Mouse (Mus musculus) urinary bladder, postnatal 14 days (tissue): Measurements from ENCODE around the gene Ntan1.
"Not testable (repeated sequence)": the region's sequence is repeated elsewhere in the genome, so short reads cannot be mapped to it uniquely, and the experiment has no call there.

Experiments used
- DNase-seq: peaks from one replicate; pipeline ENCODE4 v3.0.0; 2021; ENCODE audit warnings: low spot score

Ntan1 gene

DNA sequence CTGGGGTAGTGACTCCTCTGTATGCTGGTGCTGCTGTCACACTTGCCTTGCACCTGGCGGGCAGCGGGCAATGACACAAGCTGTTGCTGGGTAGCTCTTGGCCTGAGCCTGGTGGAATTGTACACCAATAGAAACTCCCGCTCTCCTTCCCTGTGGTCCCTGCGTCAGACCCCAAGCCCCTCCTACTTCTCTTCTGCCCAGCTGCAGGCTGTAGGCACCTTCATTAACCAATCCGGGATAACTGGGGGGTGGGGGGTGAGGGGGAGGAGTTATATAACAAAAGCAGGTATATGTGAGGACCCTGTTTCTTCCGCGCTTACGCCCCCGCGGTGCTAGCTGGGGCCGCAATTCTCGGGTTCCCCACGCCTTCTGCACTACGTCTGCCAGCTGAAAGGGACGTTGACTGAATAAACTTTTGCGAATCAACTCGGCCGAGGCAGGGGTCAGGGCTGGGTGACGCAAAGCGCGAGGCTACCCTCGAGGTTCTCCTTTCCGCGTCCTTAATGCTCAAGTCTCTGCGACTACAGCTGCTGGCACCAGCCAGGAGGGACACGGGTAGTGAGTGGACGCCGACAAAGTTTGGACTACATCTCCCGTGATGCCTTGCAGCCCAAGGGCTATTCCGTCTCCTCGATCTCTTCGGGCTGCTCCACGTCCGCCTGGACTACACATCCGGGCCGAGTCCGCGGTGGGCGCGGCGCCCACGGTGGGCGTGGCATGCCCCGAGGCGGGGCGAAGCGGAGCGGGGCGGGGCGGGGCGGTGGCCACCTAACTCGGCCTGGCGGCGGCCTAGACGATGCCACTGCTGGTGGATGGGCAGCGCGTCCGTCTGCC, at the start of gene Ntan1:
Ntan1 (plus strand) TSS at position 286 of the 834 bp plus-strand sequence.
- peak; percentile 96 for DNase-seq

DNA sequence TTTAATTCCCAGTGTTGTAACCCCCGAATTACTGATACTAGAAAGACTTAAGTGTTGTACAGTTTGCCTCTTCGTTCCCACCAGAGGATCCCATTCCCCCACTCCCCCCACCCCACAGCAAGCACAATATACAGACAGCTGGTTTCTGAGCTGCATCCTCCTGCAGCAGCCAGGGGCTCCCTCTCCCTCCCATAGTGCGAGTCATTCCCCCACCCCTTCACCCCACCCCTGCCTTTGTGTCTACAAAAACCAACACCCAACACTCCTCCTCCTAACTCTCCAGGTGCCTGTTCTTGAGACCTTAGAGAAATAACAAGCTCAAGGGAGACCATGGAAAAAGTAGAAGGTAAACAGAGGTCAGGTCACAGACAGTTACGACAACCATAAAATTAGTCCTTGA, 47.0 kb upstream of the Ntan1 start:
- DNase-seq, result not testable (repeated sequence)

GRCm38 (mm10) chr16:13772051-13772450, 46.6 kb upstream of the Ntan1 start:
- DNase-seq, result not testable (repeated sequence)

DNA sequence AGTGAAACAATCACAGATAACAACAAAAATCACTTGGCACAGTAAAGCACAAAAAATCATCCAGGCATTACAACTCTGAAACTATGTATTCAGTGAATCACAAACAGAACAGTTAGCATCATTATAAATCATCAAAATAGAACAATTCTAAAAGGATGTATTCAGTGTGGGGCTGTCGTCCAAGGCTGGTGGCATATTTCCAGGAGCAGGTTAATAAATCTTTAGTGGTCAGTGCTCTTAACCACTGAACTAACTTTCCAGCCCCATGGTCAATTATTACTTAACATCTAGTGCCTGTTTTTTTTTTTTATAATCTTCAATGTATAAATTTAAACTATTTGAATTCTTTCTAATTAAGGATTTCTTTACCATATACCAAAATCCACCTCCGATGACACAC, 44.6 kb upstream of the Ntan1 start:
- DNase-seq, result not testable (repeated sequence)

DNA sequence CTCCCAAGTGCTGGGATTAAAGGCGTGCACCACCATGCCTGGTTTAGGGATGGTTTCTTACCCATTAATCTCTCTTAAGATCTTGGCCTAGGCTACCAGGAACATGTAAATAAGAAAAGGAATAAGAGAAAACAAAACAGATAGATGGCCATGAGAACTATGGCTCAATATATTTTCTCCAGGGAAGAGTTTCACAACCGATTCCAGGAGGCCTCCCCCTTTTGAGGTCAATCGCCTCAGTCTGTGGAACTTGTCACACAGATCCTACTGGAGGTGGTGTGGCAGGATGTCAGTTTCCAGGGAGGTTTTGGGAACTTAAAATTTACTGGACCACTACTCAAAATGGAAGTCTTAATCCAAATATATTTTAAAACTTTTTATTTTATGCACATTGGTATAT, 44.0 kb upstream of the Ntan1 start:
- not testable (repeated sequence) for DNase-seq

DNA sequence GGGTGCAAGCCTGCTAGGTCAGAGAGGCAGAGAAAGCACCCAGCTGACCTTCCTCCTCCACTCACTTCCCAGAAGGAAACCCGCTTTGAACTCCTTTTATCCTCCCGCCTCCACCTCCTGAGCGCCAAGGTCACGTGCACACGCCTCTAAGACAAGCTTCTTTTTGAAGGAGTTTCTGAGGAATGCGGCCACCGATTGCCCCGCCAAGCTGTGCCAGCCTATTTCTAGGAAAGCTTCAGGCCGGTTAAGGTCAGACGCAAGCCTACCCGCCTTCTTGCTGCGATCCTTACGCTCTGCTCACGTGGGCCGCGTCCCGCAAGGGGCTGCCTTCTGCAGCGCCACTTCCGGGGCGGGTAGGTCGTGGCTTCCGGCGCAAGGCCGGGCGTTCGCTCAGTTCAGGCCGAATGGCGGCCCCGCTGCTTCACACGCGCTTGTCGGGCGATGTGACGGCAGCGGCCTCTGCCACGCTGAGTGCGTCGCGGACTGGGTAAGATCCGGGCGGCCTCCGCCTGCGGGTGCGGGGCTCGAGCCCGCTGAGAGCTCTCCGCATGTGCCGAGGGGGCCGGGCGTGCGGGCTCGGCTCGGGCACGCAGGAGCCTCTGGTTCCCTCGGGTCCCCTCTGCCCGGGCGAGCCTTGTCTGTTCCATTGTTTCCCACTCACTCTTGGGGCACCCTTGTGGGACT, 38.1 kb upstream of the Ntan1 start, which contains the start of gene Rrn3:
Rrn3 (plus strand) TSS at position 356 of the 684 bp plus-strand sequence.
- DNase-seq, result peak; percentile 90

- no peak for DNase-seq
Observed at GRCm38 (mm10) chr16:13781216-13781615, 37.4 kb upstream of the Ntan1 start.

GRCm38 (mm10) chr16:13785932-13786331, 32.7 kb upstream of the Ntan1 start:
- no peak for DNase-seq

- DNase-seq, result not testable (repeated sequence)
Observed at GRCm38 (mm10) chr16:13793441-13793840, 25.2 kb upstream of the Ntan1 start.

GRCm38 (mm10) chr16:13796746-13797175, 21.9 kb upstream of the Ntan1 start:
- DNase-seq, result no peak

DNA sequence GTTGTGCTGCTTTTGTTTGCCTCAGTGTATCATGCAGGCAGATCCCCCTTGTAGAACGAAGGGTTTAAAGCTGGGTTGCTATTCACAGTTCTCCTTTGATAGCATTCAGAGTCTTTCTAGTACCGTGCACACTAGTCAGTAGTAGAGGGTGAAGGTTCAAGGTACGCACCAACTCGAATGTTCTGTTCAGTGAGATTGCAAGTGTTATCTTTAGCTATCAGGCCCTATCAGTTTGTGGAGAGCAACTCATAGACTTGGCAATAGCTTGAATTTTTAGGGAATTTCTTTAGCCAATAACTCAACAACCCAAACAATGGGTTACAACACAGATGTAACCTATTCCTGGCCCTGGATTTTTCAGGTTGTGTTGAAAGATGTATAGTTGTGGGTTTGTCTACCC, 17.4 kb upstream of the Ntan1 start:
- DNase-seq, result no peak

DNA sequence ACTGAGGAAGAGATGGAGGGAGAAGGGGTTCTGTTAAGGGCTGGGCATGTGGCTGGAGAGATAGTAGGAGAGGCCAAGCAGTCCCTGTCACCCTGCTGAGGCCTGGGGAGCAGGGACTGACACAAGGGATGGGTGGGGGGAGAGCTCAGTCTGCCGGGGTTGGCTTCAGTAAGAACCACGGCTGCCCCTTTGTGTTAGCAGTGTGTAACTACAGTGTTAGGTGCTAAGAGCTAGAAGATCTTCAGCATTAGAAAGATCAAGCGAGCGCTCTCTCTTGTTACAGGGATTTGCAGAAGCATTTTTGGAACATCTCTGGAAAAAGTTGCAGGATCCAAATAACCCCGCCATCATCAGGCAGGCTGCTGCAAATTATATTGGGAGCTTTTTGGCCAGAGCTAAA, 14.0 kb upstream of the Ntan1 start:
- no peak for DNase-seq

DNA sequence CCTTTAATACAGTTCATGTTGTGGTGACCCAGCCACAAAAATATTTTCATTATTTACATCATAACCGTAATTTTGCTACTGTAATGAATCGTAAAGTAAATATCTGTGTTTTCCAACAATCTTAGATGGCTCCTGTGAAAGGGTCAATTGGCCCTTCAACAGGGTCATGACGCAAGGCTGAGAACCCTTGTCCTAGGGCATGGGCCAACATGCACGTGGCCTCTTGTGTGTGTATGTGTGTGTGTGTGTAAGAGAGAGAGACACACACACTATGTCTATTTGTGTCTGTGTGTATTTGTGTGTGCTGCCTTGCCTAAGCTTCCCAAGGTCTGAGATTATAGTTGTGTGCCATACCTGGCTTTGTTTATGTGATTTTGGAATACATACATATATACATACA, 11.0 kb upstream of the Ntan1 start:
- no peak for DNase-seq

GRCm38 (mm10) chr16:13808410-13808809, 10.2 kb upstream of the Ntan1 start:
- DNase-seq, result no peak

DNA sequence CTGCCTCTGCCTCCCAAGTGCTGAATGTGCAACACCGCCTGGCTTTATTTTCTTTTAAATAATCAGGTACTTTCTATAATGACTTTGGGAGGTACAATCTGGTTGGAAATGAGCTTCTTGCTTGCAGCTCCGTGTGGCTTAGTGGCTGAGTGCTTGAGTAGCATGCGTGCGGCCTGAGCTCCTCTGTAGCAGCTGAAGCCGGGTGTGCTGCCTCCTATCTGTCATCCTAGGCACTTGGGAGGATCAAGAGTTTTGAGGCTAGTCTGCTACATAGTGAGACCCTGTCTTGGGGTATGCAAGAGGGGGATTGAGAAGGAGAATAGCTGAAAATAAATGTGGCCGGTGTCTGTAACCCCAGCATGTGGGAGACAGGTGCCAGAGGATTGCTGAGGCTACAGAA, 6.5 kb upstream of the Ntan1 start:
- DNase-seq, result no peak

GRCm38 (mm10) chr16:13813200-13813599, 5.4 kb upstream of the Ntan1 start:
- no peak for DNase-seq

GRCm38 (mm10) chr16:13819394-13819743, 724 bp downstream of the Ntan1 start:
- DNase-seq, result no peak

GRCm38 (mm10) chr16:13819806-13820500, 1.3 kb downstream of the Ntan1 start:
- DNase-seq, result no peak

- DNase-seq, result no peak
Observed at GRCm38 (mm10) chr16:13820771-13821170, 2.1 kb downstream of the Ntan1 start.

DNA sequence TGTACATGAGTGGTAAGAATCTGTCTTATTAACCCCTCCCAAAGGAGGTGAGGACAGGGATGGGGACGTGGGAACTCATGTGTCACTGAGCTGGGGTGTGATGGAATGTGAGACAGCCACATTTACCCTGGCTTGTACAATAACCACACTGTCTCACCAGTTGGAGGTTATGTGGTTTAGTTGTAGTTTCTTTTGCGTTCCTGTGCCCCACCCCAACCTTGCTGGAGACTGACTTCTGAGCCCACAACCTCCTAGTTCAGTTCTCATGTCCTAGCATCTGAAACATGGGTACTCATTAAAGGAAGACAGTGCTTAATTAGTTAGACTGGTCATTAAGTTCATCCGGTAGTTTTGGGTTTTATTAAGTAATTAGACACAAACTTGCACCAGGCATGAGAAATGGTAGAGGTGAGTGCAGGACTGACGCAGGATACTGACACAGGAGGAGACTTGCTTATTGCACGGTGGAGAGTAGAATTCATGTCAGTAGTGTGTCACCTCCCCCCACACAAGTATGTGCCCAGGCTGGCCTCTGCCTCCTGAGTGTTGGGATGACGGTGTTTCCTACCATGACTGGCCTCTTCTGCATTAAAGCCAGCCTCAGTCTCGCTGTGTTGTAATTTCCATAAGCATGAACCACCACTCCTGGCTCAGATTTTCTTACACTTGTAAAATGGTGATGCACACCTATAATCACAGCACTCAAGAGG, 7.3 kb downstream of the Ntan1 start:
- DNase-seq, result no peak

DNA sequence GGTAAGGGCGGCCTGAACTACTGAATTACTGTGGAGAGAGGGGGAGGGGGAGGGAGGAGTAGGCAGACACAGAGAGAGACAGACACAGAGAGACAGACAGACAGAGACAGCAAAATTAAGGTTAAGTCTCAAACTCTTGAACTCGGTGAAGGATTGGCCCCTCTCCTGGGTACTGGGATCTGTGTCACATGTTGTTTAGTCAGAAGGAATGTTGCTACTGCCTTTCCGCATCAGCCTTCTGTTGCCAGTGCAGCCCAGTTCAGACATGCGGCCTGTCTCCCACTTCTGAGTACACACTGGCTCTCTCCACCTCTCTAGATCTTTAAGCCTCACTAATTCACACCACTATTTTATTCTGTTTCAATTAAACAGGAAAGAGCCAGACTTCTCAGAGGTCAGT, 7.9 kb downstream of the Ntan1 start:
- no peak for DNase-seq

- DNase-seq, result no peak
Observed at GRCm38 (mm10) chr16:13830444-13830843, 11.8 kb downstream of the Ntan1 start.
